Mouse (Mus musculus): ENCODE results near the gene Chrna1.

Chrna1 gene

DNA sequence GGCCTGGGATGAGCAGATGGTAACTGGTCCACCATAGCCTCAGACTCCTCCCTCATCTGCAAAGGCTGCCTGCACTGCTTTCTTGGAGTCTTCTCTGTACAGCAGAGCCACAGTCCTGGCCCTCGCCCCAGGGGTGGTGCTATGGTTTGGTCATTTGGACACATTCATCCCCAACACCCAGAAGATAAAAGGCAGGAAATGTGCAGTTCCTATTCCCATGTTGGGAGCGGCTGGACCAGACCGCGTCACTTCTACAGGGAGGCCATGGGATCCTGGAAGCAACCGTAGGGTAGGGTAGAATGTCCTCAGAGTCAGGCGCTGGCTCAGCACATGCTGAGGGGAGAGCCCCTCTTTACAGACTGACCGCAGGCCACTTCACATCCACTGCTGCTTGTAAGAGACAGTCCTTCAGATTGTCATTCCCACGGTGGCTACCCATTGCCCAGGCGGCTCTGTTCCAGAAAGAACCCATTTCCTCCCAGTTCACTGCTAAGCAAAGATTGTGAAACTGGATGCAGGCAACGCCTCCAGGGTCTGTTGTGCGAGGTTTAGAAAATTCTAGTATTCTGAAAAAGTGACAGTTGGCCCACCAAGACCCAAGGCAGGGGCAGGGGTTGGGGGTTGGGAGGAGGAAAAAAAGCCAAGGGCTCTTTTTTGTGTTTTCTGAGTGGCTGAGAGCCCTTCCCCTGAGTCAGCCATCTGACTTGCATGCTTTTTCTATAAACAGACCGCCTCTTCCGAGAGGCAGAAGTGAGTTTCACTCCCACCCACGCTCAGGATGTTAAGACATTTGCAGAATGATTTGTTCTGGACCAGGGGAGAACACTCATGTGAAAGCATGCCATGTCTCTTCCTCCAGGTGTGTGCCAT lies 12.3 kb upstream of the Chrna1 start:
- in situ Hi-C loops (cut with MboI, MseI), result loop anchor here (25.0 kb wide), 1 partner anchor 1070 kb away; the partner anchor contains the start of genes Evx2 and Hoxd13

DNA sequence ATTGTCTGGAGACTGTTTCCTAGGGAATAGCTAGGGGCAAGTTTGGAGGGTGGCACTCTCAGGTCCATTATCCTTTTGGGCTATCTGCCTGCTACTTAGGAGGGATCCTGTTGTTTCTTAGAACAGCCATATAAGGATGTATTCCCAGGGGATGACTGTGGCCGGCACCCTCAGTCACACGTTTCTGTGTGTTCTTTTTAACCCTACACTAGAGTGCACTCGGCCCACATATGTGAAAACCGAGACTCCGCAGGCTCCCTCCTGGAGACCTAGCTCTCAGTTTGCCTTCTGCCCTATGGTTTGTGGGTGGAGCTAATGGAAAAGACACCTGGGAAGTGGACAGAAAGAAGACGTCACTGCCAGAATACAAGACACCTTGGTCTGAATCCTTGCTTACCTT lies 11.1 kb upstream of the Chrna1 start:
- in situ Hi-C loops (cut with MboI, MseI), result loop anchor here (25.0 kb wide), 1 partner anchor 1071 kb away; the partner anchor contains the start of genes Evx2 and Hoxd13

DNA sequence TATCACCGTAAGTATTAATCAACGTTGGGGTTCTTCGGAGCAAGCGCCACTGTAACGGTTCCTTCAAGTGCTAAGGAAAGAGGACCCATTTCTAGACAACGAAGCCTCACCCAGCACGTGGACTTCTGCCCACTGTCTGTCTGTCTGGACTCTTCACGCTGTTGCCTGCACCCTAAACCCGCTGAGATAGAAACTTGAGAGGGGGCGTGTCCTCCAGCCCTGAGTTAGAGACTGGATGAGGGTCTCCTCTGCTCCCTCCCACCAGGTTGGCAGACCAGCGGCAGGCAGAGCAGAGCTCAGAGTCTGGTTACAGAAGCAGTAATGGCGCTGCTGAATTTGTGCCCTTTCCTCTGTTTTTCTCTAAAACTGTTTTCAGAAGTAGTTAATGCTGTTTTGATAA lies 10.0 kb upstream of the Chrna1 start:
- in situ Hi-C loops (cut with MboI, MseI), result loop anchor here (25.0 kb wide), 1 partner anchor 1072 kb away; the partner anchor contains the start of genes Evx2 and Hoxd13

- in situ Hi-C loops (cut with MboI, MseI), result loop anchor here (25.0 kb wide), 1 partner anchor 1073 kb away; the partner anchor contains the start of genes Evx2 and Hoxd13
Observed at GRCm38 (mm10) chr2:73588951-73589350, 8.8 kb upstream of the Chrna1 start.

GRCm38 (mm10) chr2:73587109-73587506 lies 7.0 kb upstream of the Chrna1 start:
- in situ Hi-C loops (cut with MboI, MseI), result loop anchor here (25.0 kb wide), 1 partner anchor 1075 kb away; the partner anchor contains the start of genes Evx2 and Hoxd13

DNA sequence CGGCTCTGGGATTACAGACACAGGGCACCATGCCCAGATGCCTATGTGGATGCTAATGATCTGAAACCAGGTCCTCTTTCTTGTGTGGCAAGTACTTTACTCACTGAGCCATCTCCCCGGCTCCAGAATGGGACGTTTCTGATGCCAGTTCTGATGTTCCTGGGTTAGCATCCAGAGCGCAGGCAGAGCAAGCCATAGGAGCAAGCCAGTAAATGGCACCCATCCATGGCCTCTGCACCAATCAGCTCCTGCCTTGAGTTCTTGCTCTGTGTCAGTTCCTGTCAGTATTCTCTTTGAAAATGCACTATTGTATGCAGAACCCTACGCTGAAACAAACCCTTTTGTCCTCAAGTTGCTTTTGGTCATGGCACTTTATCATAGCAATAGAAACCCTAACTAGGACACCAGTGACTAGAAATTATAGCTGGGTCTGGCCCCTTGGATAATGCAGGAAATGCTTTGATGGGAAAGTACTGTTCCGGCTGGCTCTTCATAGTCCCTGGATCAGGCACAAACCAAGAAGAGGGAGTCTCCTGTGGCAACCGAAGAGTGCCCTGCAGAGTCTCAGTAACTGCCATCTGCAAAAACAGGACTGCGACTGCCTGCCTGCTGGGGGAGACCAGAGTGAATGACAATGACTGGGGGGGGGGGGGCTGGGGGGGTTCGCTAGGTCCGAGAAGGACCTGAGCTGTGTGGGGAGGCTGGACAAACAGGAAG lies 6.4 kb upstream of the Chrna1 start:
- in situ Hi-C loops (cut with MboI, MseI), result loop anchor here (25.0 kb wide), 1 partner anchor 1076 kb away; the partner anchor contains the start of genes Evx2 and Hoxd13

GRCm38 (mm10) chr2:73585347-73585831 lies 5.3 kb upstream of the Chrna1 start:
- in situ Hi-C loops (cut with MboI, MseI), result loop anchor here (25.0 kb wide), 1 partner anchor 1077 kb away; the partner anchor contains the start of genes Evx2 and Hoxd13

GRCm38 (mm10) chr2:73584645-73585346 lies 4.7 kb upstream of the Chrna1 start:
- in situ Hi-C loops (cut with MboI, MseI), result loop anchor here (25.0 kb wide), 1 partner anchor 1078 kb away; the partner anchor contains the start of genes Evx2 and Hoxd13

DNA sequence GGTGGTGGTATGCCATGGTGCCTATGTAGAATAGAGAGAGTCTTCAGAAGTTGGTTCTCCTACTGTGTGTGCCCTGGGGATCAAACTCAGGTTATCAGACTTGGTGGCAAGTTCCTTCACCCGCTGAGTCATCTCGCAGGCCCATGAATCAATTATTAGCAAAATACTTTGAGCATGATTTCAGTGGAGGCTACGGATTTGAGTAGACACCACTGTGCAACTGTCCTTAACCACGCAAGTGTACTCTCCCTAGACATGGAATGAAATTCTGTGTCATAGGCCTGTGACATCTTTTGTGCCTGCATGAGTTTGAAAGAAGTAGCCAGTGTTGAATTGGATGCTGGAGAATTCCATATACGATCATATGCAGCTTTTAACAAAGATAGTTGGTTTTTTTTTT lies 582 bp upstream of the Chrna1 start:
- in situ Hi-C loops (cut with MboI, MseI), result loop anchor here (25.0 kb wide), 1 partner anchor 1082 kb away; the partner anchor contains the start of genes Evx2 and Hoxd13

GRCm38 (mm10) chr2:73579168-73579567 lies 970 bp downstream of the Chrna1 start:
- in situ Hi-C loops (cut with MboI, MseI), result loop anchor here (10.0 to 25.0 kb wide), 2 partner anchors 206 to 1083 kb away; partner anchors contain the start of genes Evx2 and Hoxd13

GRCm38 (mm10) chr2:73574418-73574817 lies 5.7 kb downstream of the Chrna1 start:
- in situ Hi-C loops (cut with MboI, MseI), result loop anchor here (10.0 kb wide), 1 partner anchor 210 kb away; no protein-coding TSS in a partner anchor

- in situ Hi-C loops (cut with MboI, MseI), result loop anchor here (10.0 kb wide), 1 partner anchor 211 kb away; no protein-coding TSS in a partner anchor
Observed at GRCm38 (mm10) chr2:73573556-73573955, 6.6 kb downstream of the Chrna1 start.

DNA sequence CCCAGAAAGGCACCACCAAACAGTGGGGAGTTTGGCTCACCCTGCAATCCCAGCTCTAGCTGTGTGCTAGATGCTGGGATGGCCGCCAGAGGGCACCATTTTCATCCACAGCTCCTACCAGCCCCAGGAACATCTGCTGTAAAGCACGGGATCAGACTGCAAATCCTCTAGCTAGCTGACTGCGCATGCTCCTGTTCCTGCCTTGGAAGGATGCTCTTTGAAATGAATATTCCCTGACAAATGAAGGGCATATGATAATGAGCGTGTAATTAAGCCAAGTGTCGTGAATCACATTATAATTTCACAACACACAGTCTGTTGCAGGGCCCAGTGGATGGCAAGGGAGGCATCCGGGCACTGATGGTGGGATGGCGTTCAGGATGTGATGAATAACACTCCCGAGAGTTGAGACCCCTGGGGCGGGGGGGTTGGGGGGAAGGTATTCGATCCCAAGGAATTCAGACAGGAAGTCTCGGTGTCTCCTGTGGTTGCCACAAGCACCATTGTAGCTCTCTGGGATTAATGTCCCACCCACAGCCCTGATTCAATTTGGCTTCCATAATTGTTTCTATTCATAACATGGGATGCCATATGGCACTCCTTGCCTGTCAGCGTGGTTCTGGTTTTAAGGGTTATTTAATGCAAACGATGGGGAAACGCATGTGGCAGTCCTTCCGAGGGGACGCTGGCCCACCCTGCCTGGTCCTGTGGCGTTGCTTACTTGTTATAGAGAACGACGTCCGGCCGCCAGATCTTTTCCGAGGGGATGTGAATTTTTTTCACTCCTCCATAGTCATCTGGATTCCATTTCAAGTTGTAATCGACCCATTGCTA lies 7.4 kb downstream of the Chrna1 start:
- in situ Hi-C loops (cut with MboI, MseI), result loop anchor here (10.0 kb wide), 1 partner anchor 212 kb away; no protein-coding TSS in a partner anchor

- in situ Hi-C loops (cut with MboI, MseI), result loop anchor here (10.0 kb wide), 1 partner anchor 213 kb away; no protein-coding TSS in a partner anchor
Observed at GRCm38 (mm10) chr2:73571901-73572300, 8.2 kb downstream of the Chrna1 start.

DNA sequence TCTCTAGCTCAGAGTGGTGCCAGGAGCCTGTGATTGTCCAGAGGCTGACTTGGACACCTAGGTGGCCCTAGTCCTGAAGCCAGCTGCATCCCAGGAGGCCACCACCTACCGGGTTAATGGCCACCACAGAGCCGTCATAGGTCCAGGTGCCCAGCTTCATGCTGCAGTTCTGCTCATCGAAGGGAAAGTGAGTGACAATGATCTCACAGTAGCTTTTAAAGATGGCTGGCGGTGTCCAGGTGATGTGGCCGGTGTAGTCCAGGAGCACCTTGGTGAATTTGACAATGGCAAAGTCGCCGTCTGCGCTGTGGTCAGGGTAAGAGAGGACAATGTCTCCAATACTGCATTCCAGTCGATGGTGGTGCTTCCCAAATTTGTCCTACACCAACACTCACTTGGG lies 8.8 kb downstream of the Chrna1 start:
- in situ Hi-C loops (cut with MboI, MseI), result loop anchor here (10.0 kb wide), 1 partner anchor 213 kb away; no protein-coding TSS in a partner anchor

DNA sequence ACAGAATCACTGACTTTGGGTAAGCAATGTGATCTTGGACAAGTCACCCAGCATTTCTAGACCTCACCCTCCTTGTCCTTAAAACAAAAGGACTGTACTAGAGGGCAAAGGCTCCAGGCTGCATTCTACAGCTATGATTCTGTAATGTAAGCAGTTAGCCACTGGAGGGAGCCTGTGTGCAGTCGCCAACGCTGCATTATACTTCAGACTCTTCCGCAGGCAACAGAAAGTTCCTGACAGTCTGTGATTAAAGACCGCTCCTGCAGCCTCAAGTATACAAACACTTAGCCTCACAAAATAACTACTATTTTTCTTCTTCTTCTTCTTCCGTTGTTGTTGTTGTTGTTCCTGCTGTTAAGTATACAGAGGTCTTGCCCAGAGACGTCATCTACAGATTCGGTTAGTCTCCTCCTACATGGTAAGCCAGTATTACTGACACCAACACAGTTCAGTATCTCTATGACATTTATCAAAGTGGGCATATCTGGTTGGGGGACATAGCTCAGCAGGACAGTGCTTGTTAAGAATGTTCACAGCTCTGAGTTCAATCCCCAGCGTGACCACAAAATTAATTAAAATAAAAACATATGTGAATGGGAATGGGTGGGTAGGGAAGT lies 13.0 kb downstream of the Chrna1 start:
- in situ Hi-C loops (cut with MboI, MseI), result no loop called here

DNA sequence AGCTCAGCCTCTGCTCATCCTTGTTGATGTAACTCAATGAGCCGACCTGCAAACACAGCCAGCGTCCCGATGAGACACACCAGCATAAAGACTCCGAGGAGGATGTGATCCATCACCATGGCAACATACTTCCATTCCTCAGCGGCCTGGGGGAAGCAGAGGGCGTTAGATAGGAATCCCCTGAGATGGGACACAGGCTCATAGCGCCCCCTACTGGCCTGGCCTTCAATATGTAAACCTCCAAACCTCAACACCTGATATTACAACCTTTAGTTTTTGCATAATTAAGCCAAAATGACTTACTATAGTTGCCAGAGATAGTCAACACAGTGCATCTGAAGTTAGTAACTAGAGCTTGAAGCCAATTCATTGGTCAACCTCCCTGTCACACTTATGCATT lies 14.0 kb downstream of the Chrna1 start:
- in situ Hi-C loops (cut with MboI, MseI), result no loop called here

GRCm38 (mm10) chr2:73563690-73564089 lies 16.4 kb downstream of the Chrna1 start:
- in situ Hi-C loops (cut with MboI, MseI), result no loop called here

DNA sequence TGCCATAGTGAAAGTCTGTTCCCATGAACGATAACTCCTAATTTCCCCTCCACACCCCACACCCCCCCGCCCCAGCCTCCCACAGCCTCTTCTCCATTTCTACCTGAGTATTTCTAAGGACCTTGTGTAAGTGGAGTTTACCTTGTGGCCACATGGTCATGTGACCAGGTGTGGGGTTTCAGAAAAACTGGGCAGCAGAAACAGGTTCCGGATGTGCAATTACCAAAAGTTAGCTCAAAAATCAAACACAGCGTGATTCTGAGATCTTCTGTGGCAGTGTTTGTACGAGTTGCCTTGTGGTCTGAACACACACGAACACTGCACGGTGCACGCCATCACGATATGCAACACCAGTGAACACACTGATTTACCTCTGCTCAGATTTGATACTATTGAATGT lies 17.5 kb downstream of the Chrna1 start:
- in situ Hi-C loops (cut with MboI, MseI), result no loop called here

Measured in regulatory T cell (primary cell).